Mouse (Mus musculus): Measurements from ENCODE around the gene B4galnt1. TPM values are rescaled to one million over a fixed set of nuclear protein-coding genes. Genes with fewer than 3 reads are reported as not detected.

Gene B4galnt1
- total and polyA plus RNA-seq, 3 experiments, result 0.98 to 17.5 (median 2.3) TPM

DNA sequence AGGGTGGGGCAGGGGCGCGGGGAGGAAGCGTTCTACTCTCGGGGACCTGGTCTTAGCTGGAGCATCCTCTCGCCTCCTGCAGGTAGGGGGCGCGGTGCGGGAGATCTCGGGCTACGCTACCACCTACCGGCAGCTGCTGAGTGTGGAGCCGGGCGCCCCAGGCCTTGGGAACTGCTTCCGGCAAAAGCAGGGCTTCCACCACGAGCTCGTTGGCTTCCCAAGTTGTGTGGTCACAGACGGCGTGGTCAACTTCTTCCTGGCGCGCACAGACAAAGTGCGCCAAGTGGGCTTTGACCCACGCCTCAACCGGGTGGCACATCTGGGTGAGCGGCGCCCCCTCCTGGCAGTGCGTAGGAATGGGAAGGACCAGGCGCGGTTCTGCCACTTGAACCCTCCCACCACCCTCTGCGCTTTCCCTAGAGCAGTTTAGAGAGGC is 5.8 kb downstream of the B4galnt1 start (continued):
- TF ChIP-seq JUN (IDR thresholded peaks at IDR 0.05; ENCODE audit: insufficient read depth, low read depth, low read length) (no peak), CHD1 (IDR thresholded peaks at IDR 0.05; ENCODE audit: low read depth, low read length) (no peak)

DNA sequence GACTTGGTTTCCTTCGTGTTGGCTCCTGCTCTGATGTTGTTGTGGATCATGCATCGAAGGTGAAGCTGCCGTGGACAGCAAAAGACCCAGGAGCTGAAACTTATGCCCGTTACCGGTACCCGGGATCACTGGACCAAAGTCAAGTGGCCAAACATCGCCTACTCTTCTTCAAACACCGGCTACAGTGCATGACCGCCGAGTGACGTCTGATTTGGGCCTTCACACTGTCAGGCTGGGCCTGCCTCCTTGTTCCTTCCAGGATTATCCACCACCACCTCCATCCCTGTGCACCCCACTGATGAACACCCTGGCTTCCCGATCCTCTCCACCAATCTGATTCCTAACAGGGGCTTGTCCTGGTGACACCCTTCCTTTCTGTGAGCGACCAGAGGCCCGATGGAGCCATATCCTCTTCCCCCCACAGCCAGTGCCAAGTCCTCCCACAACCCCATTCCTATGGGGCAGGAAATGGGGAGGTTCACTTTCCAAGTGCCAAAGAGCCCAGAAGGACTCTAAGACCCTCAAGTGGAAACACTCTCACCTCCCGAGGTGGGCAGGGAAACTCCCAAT is 6.7 kb downstream of the B4galnt1 start:
- no peak overlapping the region for H3K4me3 ChIP-seq (replicated peaks in 1 of 3; ENCODE audit: low read depth in 2 of 3, low read length in 2 of 3, poor library complexity in 1 of 3)
- dilution Hi-C loops (cut with MboI; ENCODE audit: extremely low pct_ligation_motif_present, extremely low pct_unique_long_range_greater_than_20kb, low sequenced_read_pairs), result no loop called here
- H3K9ac ChIP-seq (ENCODE audit: insufficient read depth, low read depth), result no peak overlapping the region
- peaks cover 5 to 16% of the 10 kb centered on the region in 2 experiments; a peak in 3 of 4 replicates for H3K4me1 ChIP-seq (ENCODE audit: control insufficient read depth in 1 of 2, insufficient read depth in 2 of 2)
- no peak overlapping the region for H3K4me2 ChIP-seq (ENCODE audit: insufficient read depth, low read depth, poor library complexity, severe bottlenecking)
- no peaks in the 10 kb centered on the region; the same call in 1 of the 2 replicates for H3K79me2 ChIP-seq (replicated peaks; ENCODE audit: control insufficient read depth, extremely low read depth, insufficient read depth, poor library complexity, severe bottlenecking)
- DNase-seq (ENCODE audit: extremely low read depth), result no peak
- H3K27ac ChIP-seq (ENCODE audit: insufficient read depth, low read depth), result no peak overlapping the region
- H3K36me3 ChIP-seq (replicated peaks in 1 of 2; ENCODE audit: control insufficient read depth in 1 of 2, insufficient read depth in 1 of 2, low read length in 1 of 2), result peaks cover 0 to 14% of the 10 kb centered on the region in 2 experiments
- H3K9me3 ChIP-seq (replicated peaks; ENCODE audit: low read length), result peaks cover under 1% of the 10 kb centered on the region
- H3K27me3 ChIP-seq (replicated peaks), result peaks cover 32% of the 10 kb centered on the region
- TF ChIP-seq TCF12 (IDR thresholded peaks at IDR 0.05; ENCODE audit: low read depth, low read length) (no peak), MAZ (IDR thresholded peaks at IDR 0.05; ENCODE audit: low read depth, low read length) (no peak), JUN (IDR thresholded peaks at IDR 0.05; ENCODE audit: insufficient read depth, low read depth, low read length) (no peak), EP300 (IDR thresholded peaks at IDR 0.05; ENCODE audit: low read length) (no peak), POLR2A (IDR thresholded peaks at IDR 0.05; ENCODE audit: low read depth, low read length) (no peak), GABPA (IDR thresholded peaks at IDR 0.05; ENCODE audit: insufficient replicate concordance, low read depth, low read length) (no peak), NRF1 (IDR thresholded peaks at IDR 0.05; ENCODE audit: low read depth, low read length) (no peak), RCOR1 (conservative IDR thresholded peaks at IDR 0.05; ENCODE audit: low read depth, low read length) (no peak), ZC3H11A (IDR thresholded peaks at IDR 0.05; ENCODE audit: low read depth, low read length) (no peak), CHD2 (IDR thresholded peaks at IDR 0.05; ENCODE audit: low read length) (no peak), ZKSCAN1 (IDR thresholded peaks at IDR 0.05; ENCODE audit: borderline replicate concordance, low read depth, low read length) (no peak), ZMIZ1 (IDR thresholded peaks at IDR 0.05; ENCODE audit: low read depth, low read length) (no peak), ELF1 (IDR thresholded peaks at IDR 0.05; ENCODE audit: low read depth, low read length) (no peak), MYC (IDR thresholded peaks at IDR 0.05; ENCODE audit: low read depth, low read length) (no peak)
- in situ Hi-C loops (cut with MboI; ENCODE audit: low pct_ligation_motif_present, low pct_unique_long_range_greater_than_20kb, low sequenced_read_pairs), result no loop called here

DNA sequence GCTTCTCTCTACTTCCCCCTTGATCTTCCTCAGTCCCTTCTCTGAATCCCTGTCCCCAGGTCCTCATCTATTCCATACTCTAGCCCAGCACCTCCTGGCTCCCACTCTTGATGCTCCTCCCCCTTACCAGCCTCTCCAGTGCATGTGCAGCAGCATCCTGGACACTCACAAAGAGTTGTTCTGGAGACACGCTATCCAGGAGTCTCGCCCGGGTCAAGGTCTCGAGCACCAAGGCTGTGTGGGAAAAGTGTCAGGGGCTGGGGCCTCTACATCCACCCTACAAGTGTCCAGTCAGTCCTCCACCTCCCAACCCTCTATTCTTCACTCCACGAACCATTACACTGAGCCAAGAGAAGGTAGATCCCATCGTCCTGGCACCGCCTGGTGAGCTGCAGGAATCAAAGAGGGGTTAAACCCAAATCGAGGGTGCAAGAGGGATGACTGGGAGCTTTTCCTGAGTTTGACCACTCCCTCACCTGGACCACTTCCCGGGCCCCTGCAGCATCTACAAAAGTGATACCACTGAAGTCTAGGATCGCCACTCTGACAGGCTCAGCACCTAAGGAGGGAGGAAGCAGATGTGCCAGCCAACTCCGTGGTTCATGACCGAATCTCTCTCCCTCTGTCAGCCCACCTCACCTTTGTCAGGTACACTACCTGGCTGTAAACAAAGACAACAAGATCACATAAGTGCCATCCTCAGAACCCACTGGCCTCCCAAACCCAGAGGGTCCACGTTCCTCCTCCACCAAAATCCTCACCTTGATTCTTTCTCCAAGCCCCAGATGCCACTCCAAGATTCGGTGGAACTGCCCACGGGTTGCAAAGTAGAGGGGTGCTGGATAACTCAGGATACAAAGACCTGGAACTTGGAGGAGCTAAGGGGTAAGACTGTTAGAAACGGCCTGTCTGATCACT is 8.4 kb downstream of the B4galnt1 start:
- peaks cover 8 to 10% of the 10 kb centered on the region in 2 experiments for H3K4me1 ChIP-seq (ENCODE audit: control insufficient read depth in 1 of 2, insufficient read depth in 2 of 2)
- TF ChIP-seq TCF12 (IDR thresholded peaks at IDR 0.05; ENCODE audit: low read depth, low read length), result no peak
- TF ChIP-seq USF2 (conservative IDR thresholded peaks at IDR 0.05; ENCODE audit: low read depth, low read length), result no peak
- no peak for TF ChIP-seq MEF2A (IDR thresholded peaks at IDR 0.05; ENCODE audit: borderline replicate concordance, low read depth, low read length)
- no peak for TF ChIP-seq RCOR1 (conservative IDR thresholded peaks at IDR 0.05; ENCODE audit: low read depth, low read length)
- TF ChIP-seq ZC3H11A (IDR thresholded peaks at IDR 0.05; ENCODE audit: low read depth, low read length), result no peak
- no peak for TF ChIP-seq ZNF384 (IDR thresholded peaks at IDR 0.05; ENCODE audit: low read depth, low read length)
- TF ChIP-seq HCFC1 (IDR thresholded peaks at IDR 0.05; ENCODE audit: low read depth, low read length), result no peak
- TF ChIP-seq ETS1 (conservative IDR thresholded peaks at IDR 0.05; ENCODE audit: low read depth, low read length), result no peak
- peaks cover 32% of the 10 kb centered on the region for H3K27me3 ChIP-seq (replicated peaks)
- in situ Hi-C loops (cut with MboI; ENCODE audit: low pct_ligation_motif_present, low pct_unique_long_range_greater_than_20kb, low sequenced_read_pairs), result no loop called here
- H3K4me2 ChIP-seq (ENCODE audit: insufficient read depth, low read depth, poor library complexity, severe bottlenecking), result no peak overlapping the region
- no peak overlapping the region for H3K4me3 ChIP-seq (replicated peaks in 1 of 3; ENCODE audit: low read depth in 2 of 3, low read length in 2 of 3, poor library complexity in 1 of 3)
- no peaks in the 10 kb centered on the region for H3K79me2 ChIP-seq (replicated peaks; ENCODE audit: control insufficient read depth, extremely low read depth, insufficient read depth, poor library complexity, severe bottlenecking)
- H3K36me3 ChIP-seq (replicated peaks in 1 of 2; ENCODE audit: control insufficient read depth in 1 of 2, insufficient read depth in 1 of 2, low read length in 1 of 2), result peaks cover 0 to 14% of the 10 kb centered on the region in 2 experiments
- no peak overlapping the region for H3K27ac ChIP-seq (ENCODE audit: insufficient read depth, low read depth)
- dilution Hi-C loops (cut with MboI; ENCODE audit: extremely low pct_ligation_motif_present, extremely low pct_unique_long_range_greater_than_20kb, low sequenced_read_pairs), result no loop called here
- DNase-seq (ENCODE audit: extremely low read depth), result no peak
- no peaks in the 10 kb centered on the region for H3K9me3 ChIP-seq (replicated peaks; ENCODE audit: low read length)
- no peak overlapping the region for H3K9ac ChIP-seq (ENCODE audit: insufficient read depth, low read depth)

Measured in CH12.LX (cell line).